17 mouse cellular contexts compared by ENCODE assay signal in the genomic region with DNA sequence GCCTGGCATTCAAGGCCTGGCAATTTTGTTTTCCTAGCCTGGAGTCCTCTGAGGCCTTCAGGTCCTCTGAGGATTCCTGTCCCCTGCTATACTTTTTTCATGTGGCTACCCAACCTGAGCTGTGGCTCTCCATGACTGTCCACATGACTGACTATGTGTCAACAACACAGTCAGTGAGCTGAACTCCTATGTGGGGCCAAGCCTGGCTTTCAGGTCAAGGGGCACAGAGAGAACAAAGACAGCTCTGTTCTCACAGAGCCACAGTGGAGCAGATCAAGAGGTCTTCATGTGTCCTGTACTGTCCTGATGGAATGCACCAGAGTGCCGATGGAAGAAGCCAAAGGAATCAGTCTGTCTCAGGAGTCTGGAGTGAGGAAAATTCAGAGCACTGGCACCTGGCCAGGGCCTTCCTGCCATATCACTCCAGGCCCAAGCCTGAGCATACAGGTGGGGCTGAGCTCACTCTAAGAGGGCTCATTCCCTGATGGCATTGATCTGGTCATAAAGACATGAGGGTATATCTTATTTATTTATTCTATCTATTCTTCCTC. TPM values are rescaled to one million over a fixed set of nuclear protein-coding genes. Genes with fewer than 3 reads are reported as not detected.
A peak's percentile ranks its signal among the peaks of the same experiment; 100 is the strongest.
DNase-seq lines count a peak whose midpoint lies in the region; ATAC-seq and TF ChIP-seq lines count a peak whose summit lies in the region.
"Had no signal": no experiment of that assay in that cellular context is flagged by ENCODE, and none has a peak within 500 bp of the region (broad histone marks: within the 10 kb centered on the region; RNA-seq: fewer than 3 reads in every experiment).

No protein-coding gene starts in this region.

- peak; percentile 69 for DNase-seq in liver, adult 2 months (ENCODE audit: extremely low read depth, low read depth, low spot score)
- DNase-seq in embryonic facial prominence, embryonic 10.5 days (ENCODE audit: low spot score), result peak; percentile 12
- peak; percentile 17 for DNase-seq in retina, embryonic 14.5 days (ENCODE audit: low spot score)
- no peak for DNase-seq in lung, postnatal 4 days
- DNase-seq in urinary bladder, postnatal 4 days (ENCODE audit: low spot score in 2 of 2), result no peak
- DNase-seq: gastrocnemius, adult 2 months; layer of hippocampus, postnatal 36 days; thymus, postnatal 36 days had no signal

- no peaks in the 10 kb centered on the region for H3K36me3 ChIP-seq in liver, adult 2 months (ENCODE audit: control insufficient read depth, insufficient read depth, low read length)
- no peaks in the 10 kb centered on the region for H3K36me3 ChIP-seq in liver, embryonic 12.5 days
- no peaks in the 10 kb centered on the region for H3K36me3 ChIP-seq in embryonic facial prominence, embryonic 10.5 days (replicated peaks)
- no peaks in the 10 kb centered on the region for H3K36me3 ChIP-seq in kidney, embryonic 16.5 days (ENCODE audit: insufficient read depth, low read length)
- no peaks in the 10 kb centered on the region for H3K36me3 ChIP-seq in midbrain, embryonic 15.5 days (replicated peaks)
- H3K36me3 ChIP-seq: forebrain, embryonic 15.5 days; limb, embryonic 12.5 days; lung, embryonic 15.5 days had no signal

- no peaks in the 10 kb centered on the region for H3K9me3 ChIP-seq in liver, embryonic 12.5 days (replicated peaks)
- no peaks in the 10 kb centered on the region for H3K9me3 ChIP-seq in embryonic facial prominence, embryonic 10.5 days
- H3K9me3 ChIP-seq in kidney, embryonic 16.5 days (ENCODE audit: low read length), result no peaks in the 10 kb centered on the region
- no peaks in the 10 kb centered on the region for H3K9me3 ChIP-seq in midbrain, embryonic 15.5 days
- H3K9me3 ChIP-seq: forebrain, embryonic 15.5 days; limb, embryonic 12.5 days; lung, embryonic 15.5 days had no signal

- no peak overlapping the region for H3K27ac ChIP-seq in liver, adult 2 months (replicated peaks; ENCODE audit: insufficient read depth, low read depth, low read length)
- no peak overlapping the region for H3K27ac ChIP-seq in liver, embryonic 12.5 days
- no peak overlapping the region for H3K27ac ChIP-seq in embryonic facial prominence, embryonic 10.5 days (replicated peaks)
- peak overlapping the region; percentile 49; the same call in 1 of the 2 replicates for H3K27ac ChIP-seq in kidney, embryonic 16.5 days (ENCODE audit: low read length)
- H3K27ac ChIP-seq in midbrain, embryonic 15.5 days, result no peak overlapping the region
- H3K27ac ChIP-seq: forebrain, embryonic 15.5 days; gastrocnemius, adult 2 months; limb, embryonic 12.5 days; lung, embryonic 15.5 days had no signal

- no peaks in the 10 kb centered on the region for H3K79me2 ChIP-seq in liver, adult 2 months (ENCODE audit: control insufficient read depth, insufficient read depth, low read length)

- H3K4me2 ChIP-seq in liver, embryonic 12.5 days, result no peak overlapping the region
- H3K4me2 ChIP-seq in kidney, embryonic 16.5 days (replicated peaks; ENCODE audit: low read depth, low read length), result no peak overlapping the region
- H3K4me2 ChIP-seq in midbrain, embryonic 15.5 days, result no peak overlapping the region
- H3K4me2 ChIP-seq: forebrain, embryonic 15.5 days; limb, embryonic 12.5 days; lung, embryonic 15.5 days had no signal

- no peak for ATAC-seq in liver, embryonic 12.5 days
- peak; percentile 95 for ATAC-seq in kidney, embryonic 16.5 days (ENCODE audit: low FRiP score, low TSS enrichment)
- no peak for ATAC-seq in midbrain, embryonic 15.5 days (replicated peaks)
- ATAC-seq: CD4-positive, CD25-positive, alpha-beta regulatory T cell, adult 4 months; forebrain, embryonic 15.5 days; inflammation-experienced regulatory T-cells, adult 6 months had no signal

- no peak for TF ChIP-seq POLR2A in liver, adult 2 months (IDR thresholded peaks at IDR 0.05; ENCODE audit: extremely low read depth, insufficient read depth, low read length)

- H3K9ac ChIP-seq in liver, adult 2 months (ENCODE audit: low read depth, low read length), result no peak overlapping the region
- no peak overlapping the region for H3K9ac ChIP-seq in liver, embryonic 12.5 days
- H3K9ac ChIP-seq in kidney, embryonic 16.5 days (replicated peaks; ENCODE audit: low read length), result no peak overlapping the region
- no peak overlapping the region for H3K9ac ChIP-seq in midbrain, embryonic 15.5 days
- H3K9ac ChIP-seq: forebrain, embryonic 15.5 days; limb, embryonic 12.5 days; lung, embryonic 15.5 days had no signal

- no peaks in the 10 kb centered on the region for H3K27me3 ChIP-seq in liver, adult 2 months (ENCODE audit: control insufficient read depth, insufficient read depth, low read length)
- no peaks in the 10 kb centered on the region; the same call in 1 of the 2 replicates for H3K27me3 ChIP-seq in liver, embryonic 12.5 days (replicated peaks)
- H3K27me3 ChIP-seq in embryonic facial prominence, embryonic 10.5 days (replicated peaks; ENCODE audit: low read depth, poor library complexity, severe bottlenecking), result no peaks in the 10 kb centered on the region
- H3K27me3 ChIP-seq in kidney, embryonic 16.5 days (ENCODE audit: insufficient read depth, low read length), result no peaks in the 10 kb centered on the region
- H3K27me3 ChIP-seq in midbrain, embryonic 15.5 days (replicated peaks), result no peaks in the 10 kb centered on the region
- H3K27me3 ChIP-seq: forebrain, embryonic 15.5 days; limb, embryonic 12.5 days; lung, embryonic 15.5 days had no signal

- 20% methylated on average over 1 of the region's 1 CpGs for WGBS in liver, adult 2 months
- 65% methylated on average over 1 of the region's 1 CpGs for WGBS in liver, embryonic 12.5 days (ENCODE audit: insufficient replicate concordance)
- WGBS in embryonic facial prominence, embryonic 10.5 days, result 24% methylated on average over 1 of the region's 1 CpGs
- WGBS in kidney, embryonic 16.5 days, result 14% methylated on average over 1 of the region's 1 CpGs
- 43% methylated on average over 1 of the region's 1 CpGs for WGBS in midbrain, embryonic 15.5 days

- TF ChIP-seq CTCF in liver, adult 2 months (IDR thresholded peaks at IDR 0.05; ENCODE audit: low read depth, low read length), result no peak

- peaks cover 4% of the 10 kb centered on the region; the same call in 1 of the 2 replicates for H3K4me1 ChIP-seq in liver, adult 2 months (ENCODE audit: control insufficient read depth, insufficient read depth, low read length)
- no peaks in the 10 kb centered on the region for H3K4me1 ChIP-seq in liver, embryonic 12.5 days
- H3K4me1 ChIP-seq in embryonic facial prominence, embryonic 10.5 days, result peaks cover 8% of the 10 kb centered on the region
- H3K4me1 ChIP-seq in kidney, embryonic 16.5 days (ENCODE audit: insufficient read depth, low read length), result no peaks in the 10 kb centered on the region; the same call in 1 of the 2 replicates
- H3K4me1 ChIP-seq in midbrain, embryonic 15.5 days, result no peaks in the 10 kb centered on the region
- H3K4me1 ChIP-seq: limb, embryonic 12.5 days; lung, embryonic 15.5 days had no signal

- no peak overlapping the region for H3K4me3 ChIP-seq in liver, adult 2 months (ENCODE audit: insufficient read depth, low read depth, low read length)
- no peak overlapping the region for H3K4me3 ChIP-seq in liver, embryonic 12.5 days
- no peak overlapping the region for H3K4me3 ChIP-seq in embryonic facial prominence, embryonic 10.5 days
- H3K4me3 ChIP-seq in kidney, embryonic 16.5 days (ENCODE audit: low read length), result no peak overlapping the region
- H3K4me3 ChIP-seq in midbrain, embryonic 15.5 days, result no peak overlapping the region
- H3K4me3 ChIP-seq: forebrain, embryonic 15.5 days; gastrocnemius, adult 2 months; limb, embryonic 12.5 days; lung, embryonic 15.5 days; myocyte had no signal

RNA-seq across cellular contexts. Expression of gene Nmnat3, which starts 25.7 kb away (rescaled TPM):
- total RNA-seq in liver, adult 2 months (2014; rRNA removed), result 8.5 and 9.2 TPM in 2 replicates
- polyA plus RNA-seq in liver, adult 2 months (2012; rRNA removed), result 10.7 and 11.1 TPM in 2 replicates
- polyA plus RNA-seq in liver, embryonic 12.5 days (2016; fragmentation: Nextera tagmentation; extraction: Ambion mirVana), result 35.2 and 35.3 TPM in 2 replicates
- 2.4 and 3.4 TPM in 2 replicates for polyA plus RNA-seq in embryonic facial prominence, embryonic 10.5 days (2016; fragmentation: Nextera tagmentation; extraction: Ambion mirVana)
- polyA plus RNA-seq in kidney, embryonic 16.5 days (2015; fragmentation: Nextera tagmentation; extraction: Ambion mirVana), result 12.2 and 12.4 TPM in 2 replicates
- polyA plus RNA-seq in midbrain, embryonic 15.5 days (2015; fragmentation: Nextera tagmentation; extraction: Ambion mirVana), result 0.84 and 1.5 TPM in 2 replicates

Comparison
In these comparisons a context has a peak if more than half of its experiments do, and no peak if none do; other contexts are left out.
1. DNase-seq: peak in liver, adult 2 months (single experiment), embryonic facial prominence, embryonic 10.5 days (single experiment) and retina, embryonic 14.5 days (single experiment); none in lung, postnatal 4 days (0 of 2) and urinary bladder, postnatal 4 days (0 of 2).